Mouse (Mus musculus) brain, embryonic 14.5 days (tissue): ENCODE measurements around the gene Vps52.

Experiments used
- CTCF ChIP-seq: fragments of 200-500 bp; IDR thresholded peaks from 2 replicates; pipeline ENCODE4 v1.5.1; 2012; ENCODE audit warnings: inconsistent platforms, mild to moderate bottlenecking, moderate library complexity, borderline replicate concordance; ENCODE audit not compliant: insufficient read depth, insufficient read length; ENCODE audit errors: extremely low read depth
- POLR2A ChIP-seq: fragments of 200-500 bp; IDR thresholded peaks from 2 replicates; pipeline ENCODE4 v1.6.1; 2012; ENCODE audit warnings: mild to moderate bottlenecking, inconsistent platforms, borderline replicate concordance; ENCODE audit not compliant: poor library complexity, insufficient read depth, insufficient read length, severe bottlenecking; ENCODE audit errors: extremely low read depth

DNA sequence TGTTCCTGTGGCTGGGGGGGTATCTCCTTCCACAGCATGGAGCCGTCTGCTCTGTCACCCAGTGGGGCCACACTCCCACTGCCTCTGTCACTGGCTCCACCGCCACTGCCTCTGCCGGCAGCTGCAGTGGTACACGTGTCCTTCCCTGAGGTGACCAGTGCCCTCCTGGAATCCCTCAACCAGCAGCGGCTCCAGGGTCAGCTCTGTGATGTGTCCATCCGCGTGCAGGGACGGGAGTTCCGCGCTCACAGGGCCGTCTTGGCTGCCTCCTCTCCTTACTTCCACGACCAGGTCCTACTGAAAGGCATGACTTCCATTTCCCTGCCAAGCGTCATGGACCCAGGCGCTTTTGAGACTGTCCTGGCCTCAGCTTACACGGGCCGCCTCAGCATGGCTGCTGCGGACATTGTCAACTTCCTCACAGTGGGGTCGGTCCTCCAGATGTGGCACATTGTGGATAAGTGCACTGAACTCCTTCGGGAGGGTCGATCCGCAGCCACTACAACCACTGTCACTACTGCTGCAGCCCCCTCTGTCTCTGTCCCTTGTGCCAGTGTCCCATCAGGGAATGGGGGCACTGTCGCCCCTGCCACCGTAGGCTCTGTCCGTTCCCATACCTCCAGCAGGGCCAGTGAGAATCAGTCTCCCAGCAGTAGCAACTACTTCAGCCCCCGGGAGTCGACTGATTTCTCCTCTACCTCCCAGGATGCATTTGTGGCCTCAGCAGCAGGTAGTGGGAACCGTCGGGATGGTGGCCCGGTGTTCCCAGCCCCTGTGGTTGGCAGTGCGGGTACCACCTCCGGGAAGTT lies 38.6 kb upstream of the Vps52 start:
- TF ChIP-seq CTCF (no peak), POLR2A (no peak)
